Mouse (Mus musculus) kidney, adult 8-10 months (tissue): ENCODE data around the gene Uba1y.
"Not testable (repeated sequence)": the region's sequence is repeated elsewhere in the genome, so short reads cannot be mapped to it uniquely, and the experiment has no call there.

ENCODE experiments used
- DNase-seq, 2 experiments: peaks; one replicate each; pipeline ENCODE4 v3.0.0; 2022

Uba1y gene

DNA sequence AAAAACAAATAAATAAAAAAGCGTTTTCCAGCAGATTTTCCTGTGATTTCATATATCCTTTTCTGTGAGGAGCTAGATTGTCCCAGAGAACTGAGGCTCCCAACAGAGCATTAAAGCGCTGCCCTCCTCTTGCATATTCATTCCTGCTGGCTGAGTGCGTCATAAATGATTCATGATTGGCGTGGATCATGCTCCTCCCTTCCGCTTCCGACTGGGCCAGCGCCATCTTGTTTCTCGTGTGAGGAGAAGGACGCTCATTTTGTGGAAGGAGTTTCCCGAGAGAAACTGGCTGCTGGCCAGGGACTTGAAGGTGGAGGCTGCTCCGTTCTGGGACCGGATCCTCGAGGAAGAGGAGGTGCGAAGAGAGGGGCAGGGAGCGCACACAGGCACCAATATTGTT, at the start of gene Uba1y:
TSS of gene Uba1y (plus strand) at position 254 of the 400 bp plus-strand sequence.
- no peak for DNase-seq

DNA sequence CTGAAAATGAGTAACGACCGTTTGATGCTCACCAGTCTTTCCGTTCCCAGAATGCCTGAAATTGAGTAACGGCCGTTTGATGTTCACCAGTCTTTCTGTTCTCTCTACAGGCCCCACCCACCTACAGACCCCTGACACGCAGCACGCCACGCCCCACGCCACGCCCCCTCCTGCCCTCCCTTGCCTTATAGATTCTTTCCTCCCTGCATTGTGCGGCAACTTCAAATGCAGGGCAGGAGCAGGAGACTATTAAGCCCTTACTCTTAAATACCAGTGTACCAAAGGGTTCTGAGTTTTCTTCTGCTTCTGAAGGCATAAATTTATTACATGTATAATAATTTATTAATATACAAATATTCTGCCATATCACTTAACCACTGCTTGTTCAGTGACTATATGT, 21.1 kb upstream of the Uba1y start, which contains the start of gene Zfy1:
TSS of gene Zfy1 (minus strand) at position 101 of the 400 bp plus-strand sequence.
- DNase-seq = not testable (repeated sequence)

DNA sequence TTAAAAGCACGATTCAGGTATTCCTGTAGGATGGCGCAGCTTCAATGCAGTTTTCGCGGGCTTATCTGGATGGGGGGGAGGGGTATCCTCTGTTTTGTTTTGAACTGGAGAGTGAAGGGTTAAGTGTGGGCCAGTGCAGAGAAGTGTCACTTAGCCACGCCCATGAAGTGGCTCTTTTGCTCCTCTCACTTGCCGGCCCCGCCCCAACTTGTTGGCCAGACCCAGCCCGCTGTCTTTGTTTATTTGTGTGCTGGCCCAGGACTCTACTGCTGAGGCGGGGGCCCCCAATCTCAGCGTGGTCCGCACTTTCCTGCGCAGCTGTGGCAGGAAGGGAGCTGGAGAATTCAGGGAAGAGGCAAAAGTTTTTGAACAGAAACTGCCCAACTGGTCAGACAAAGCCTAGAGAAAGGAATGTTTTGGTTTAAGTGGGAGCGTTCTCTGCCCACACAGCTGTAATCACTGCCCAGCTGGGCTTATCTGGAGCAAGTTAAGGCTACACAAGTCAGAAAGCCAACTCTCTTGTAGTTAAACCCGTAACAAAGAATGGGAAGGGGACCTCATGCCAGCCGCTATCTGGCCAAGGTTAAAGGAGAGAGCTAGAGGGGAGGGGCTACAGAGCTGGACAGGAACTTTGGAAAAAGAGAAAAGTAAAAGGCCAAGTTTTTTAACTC, 9.3 kb upstream of the Uba1y start:
- DNase-seq = peak in 1 of 2 experiments; percentile 11

- DNase-seq = no peak
Observed at GRCm38 (mm10) chrY:872404-872803, 54.0 kb downstream of the Uba1y start.

DNA sequence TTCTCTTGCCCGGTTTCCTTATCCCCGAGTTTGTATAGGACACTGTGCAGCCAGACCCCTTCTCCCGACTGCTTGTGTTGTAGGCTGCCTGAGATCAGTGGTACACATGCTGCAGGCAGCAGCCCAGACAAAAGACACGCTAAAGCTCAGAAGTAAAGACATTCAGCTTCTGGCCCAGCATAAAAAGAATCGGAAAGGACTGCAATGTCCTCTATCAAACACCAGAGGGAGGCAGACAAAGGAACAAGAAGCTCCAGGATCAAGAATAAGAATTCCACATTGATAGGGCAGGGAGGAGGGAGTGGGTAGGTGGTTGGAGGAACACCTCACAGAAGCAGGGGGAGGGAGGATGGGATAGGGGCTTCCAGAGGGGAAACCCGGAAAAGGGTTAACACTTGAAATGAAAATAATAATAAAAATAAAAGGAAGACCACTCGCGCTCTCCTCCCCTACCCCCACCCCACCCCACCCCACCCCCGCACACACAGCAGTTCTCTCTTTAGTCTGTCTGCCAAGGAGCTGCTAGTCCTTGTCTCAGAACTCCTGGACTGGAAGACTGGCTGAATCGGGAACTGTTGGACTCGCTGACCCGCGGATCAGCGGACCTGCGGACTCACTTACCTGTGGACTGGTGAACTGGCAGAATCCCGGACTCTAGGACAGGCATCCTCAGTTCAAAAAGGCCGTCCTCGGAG, 54.6 kb downstream of the Uba1y start:
- peak in 1 of 2 experiments; percentile 1 for DNase-seq
